Mouse (Mus musculus) embryonic facial prominence, embryonic 11.5 days (tissue): ENCODE data around the gene Dock11. TPM values are rescaled to one million over a fixed set of nuclear protein-coding genes. Genes with fewer than 3 reads are reported as not detected.

Experiments
- ATAC-seq: fragments of 200-750 bp; cut with Nextera tagmentation; replicated peaks from 2 replicates; pipeline ENCODE4 v1.8.0; 2017; ENCODE audit warnings: low read depth; ENCODE audit not compliant: insufficient number of reproducible peaks, low FRiP score, low TSS enrichment
- DNase-seq: peaks from one replicate; pipeline ENCODE4 v3.0.0-alpha.2; 2015; ENCODE audit warnings: low spot score
- H3K27ac ChIP-seq: fragments of 300-500 bp; sonication (generic); replicated peaks from 2 replicates; pipeline ENCODE4 v1.5.1; 2014; ENCODE audit warnings: mild to moderate bottlenecking, low read depth, low read length, control low read depth
- H3K27me3 ChIP-seq: fragments of 300-500 bp; sonication (generic); 2 replicates; pipeline ENCODE4 v1.6.1; 2014; ENCODE audit warnings: mild to moderate bottlenecking, low read length, moderate library complexity, mixed read lengths; ENCODE audit not compliant: control insufficient read depth, insufficient read depth
- H3K36me3 ChIP-seq: fragments of 300-500 bp; sonication (generic); replicated peaks from 2 replicates; pipeline ENCODE4 v1.6.1; 2014; ENCODE audit warnings: low read depth, mild to moderate bottlenecking, low read length, moderate library complexity, mixed read lengths; ENCODE audit not compliant: control insufficient read depth, insufficient read depth
- H3K4me1 ChIP-seq: fragments of 300-500 bp; sonication (generic); 2 replicates; pipeline ENCODE4 v1.6.1; 2014; ENCODE audit warnings: low read length, mixed read lengths; ENCODE audit not compliant: control insufficient read depth, insufficient read depth
- H3K4me2 ChIP-seq: fragments of 300-500 bp; sonication (generic); 2 replicates; pipeline ENCODE4 v1.6.1; 2014; ENCODE audit warnings: low read depth, mild to moderate bottlenecking, control low read depth, low read length, moderate library complexity
- H3K4me3 ChIP-seq: fragments of 300-500 bp; sonication (generic); 2 replicates; pipeline ENCODE4 v1.5.1; 2014; ENCODE audit warnings: low read depth, low read length, control low read depth
- H3K9ac ChIP-seq: fragments of 300-500 bp; sonication (generic); replicated peaks from 2 replicates; pipeline ENCODE4 v1.6.1; 2014; ENCODE audit warnings: mild to moderate bottlenecking, control low read depth, low read length
- H3K9me3 ChIP-seq: fragments of 300-500 bp; sonication (generic); replicated peaks from 2 replicates; pipeline ENCODE4 v1.6.1; 2016; ENCODE audit warnings: mild to moderate bottlenecking, low read length, inconsistent platforms, mixed read lengths; ENCODE audit not compliant: control insufficient read depth
- WGBS: fragments of 180-500 bp; shearing (Covaris S2); extraction: QIAGEN DNeasy Blood & Tissue Kit; methylation state at CpG from one replicate; pipeline ENCODE4 v1.1.7; 2014; 5-methylcytosine and 5-hydroxymethylcytosine counted together
- polyA plus RNA-seq: library from polyadenylated mRNA; unstranded; fragments of >200 nt; fragmentation: Nextera tagmentation; extraction: Ambion mirVana; gene quantifications from 2 replicates; pipeline ENCODE4 v1.2.1, GENCODE M21; 2014

The Dock11 gene
- polyA plus RNA-seq = 26.2 and 27.5 TPM in 2 replicates

- H3K27me3 ChIP-seq = no peaks in the 10 kb centered on the region
- peak within 1 kb of the TSS; percentile 55 for H3K4me2 ChIP-seq
- DNase-seq (peak; percentile 61), ATAC-seq (peak; percentile 90)
- H3K9me3 ChIP-seq = no peaks in the 10 kb centered on the region
- H3K36me3 ChIP-seq = no peaks in the 10 kb centered on the region
- H3K27ac ChIP-seq = peak within 1 kb of the TSS; percentile 28; the same call in 1 of the 2 replicates
- H3K9ac ChIP-seq = peak within 1 kb of the TSS; percentile 73
- WGBS = 22% methylated on average over 29 of the region's 38 CpGs
- H3K4me3 ChIP-seq = peak within 1 kb of the TSS; percentile 54
- H3K4me1 ChIP-seq = no peaks in the 10 kb centered on the region
Observed at GRCm38 (mm10) chrX:35888087-35888895, at the start of gene Dock11. Gene Dock11 (plus strand): TSS chrX:35888832.

- H3K4me3 ChIP-seq = no peak overlapping the region
- no peak overlapping the region for H3K9ac ChIP-seq
- H3K9me3 ChIP-seq = no peaks in the 10 kb centered on the region
- no peak overlapping the region for H3K4me2 ChIP-seq
- no peaks in the 10 kb centered on the region for H3K36me3 ChIP-seq
- WGBS = 47% methylated on average over 1 of the region's 1 CpGs
- H3K27ac ChIP-seq = no peak overlapping the region
- ATAC-seq = no peak
- no peaks in the 10 kb centered on the region for H3K27me3 ChIP-seq
- H3K4me1 ChIP-seq = no peaks in the 10 kb centered on the region
- peak; percentile 9 for DNase-seq
Observed at GRCm38 (mm10) chrX:35879703-35880102, 8.9 kb upstream of the Dock11 start.

DNA sequence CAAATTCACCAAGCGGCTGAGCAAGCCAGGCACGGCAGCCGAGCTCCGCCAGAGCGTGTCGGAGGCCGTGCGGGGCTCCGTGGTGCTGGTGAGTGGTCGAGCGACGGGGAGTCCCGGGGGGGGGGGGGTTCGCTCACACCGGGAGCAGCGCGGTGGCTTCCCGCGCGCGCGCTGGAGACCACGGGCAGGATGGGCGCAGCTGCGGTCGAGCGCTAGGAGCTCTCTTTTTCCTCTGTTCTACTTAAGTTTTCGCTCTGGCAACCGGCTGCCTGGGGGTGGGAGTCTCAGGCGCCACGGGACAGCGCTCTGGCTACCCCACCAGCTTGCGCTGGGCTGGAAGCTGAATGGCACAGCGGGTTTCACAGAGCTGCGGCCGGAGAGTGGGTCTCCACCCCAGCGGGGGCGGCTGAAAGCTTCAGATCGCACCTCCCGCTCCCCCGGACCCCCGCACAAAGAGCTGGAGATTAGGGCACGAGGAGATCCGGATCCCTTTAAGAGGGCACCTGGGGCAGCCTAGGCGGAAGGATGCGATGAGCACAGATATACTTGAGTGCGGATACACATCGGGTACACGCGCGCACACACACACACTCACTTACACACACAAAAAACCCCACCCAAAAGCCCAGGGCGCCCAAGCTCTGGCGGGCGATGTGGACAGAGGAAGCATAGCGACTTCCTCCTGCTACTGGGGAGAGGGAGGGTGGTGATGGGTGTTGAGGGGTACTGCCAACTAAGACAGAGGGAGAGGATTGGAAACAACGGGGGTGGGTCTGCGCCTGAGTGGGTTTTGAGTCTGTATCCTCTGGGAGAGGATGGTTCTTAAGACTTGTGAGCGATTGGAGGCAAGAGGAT lies 540 bp downstream of the Dock11 start:
- H3K27ac ChIP-seq = peak overlapping the region; percentile 28; the same call in 1 of the 2 replicates
- peak overlapping the region; percentile 55 for H3K4me2 ChIP-seq
- peak overlapping the region; percentile 54 for H3K4me3 ChIP-seq
- no peaks in the 10 kb centered on the region for H3K4me1 ChIP-seq
- no peaks in the 10 kb centered on the region for H3K36me3 ChIP-seq
- H3K9me3 ChIP-seq = no peaks in the 10 kb centered on the region
- H3K9ac ChIP-seq = peak overlapping the region; percentile 73
- ATAC-seq (peak; percentile 50), DNase-seq (peak; percentile 16)
- H3K27me3 ChIP-seq = no peaks in the 10 kb centered on the region
- WGBS = 11% methylated on average over 30 of the region's 58 CpGs

- DNase-seq (no peak), ATAC-seq (peak; percentile 39; the same call in 1 of the 2 replicates)
- Histone ChIP-seq H3K27ac (no peak overlapping the region), H3K4me2 (peak overlapping the region; percentile 55), H3K9me3 (no peaks in the 10 kb centered on the region), H3K4me1 (no peaks in the 10 kb centered on the region), H3K27me3 (no peaks in the 10 kb centered on the region), H3K9ac (peak overlapping the region; percentile 73), H3K4me3 (peak overlapping the region; percentile 54), H3K36me3 (no peaks in the 10 kb centered on the region)
- WGBS = 10% methylated on average over 8 of the region's 8 CpGs
Observed at GRCm38 (mm10) chrX:35889800-35890106, 1.1 kb downstream of the Dock11 start.

GRCm38 (mm10) chrX:35891534-35892125 lies 3.0 kb downstream of the Dock11 start:
- H3K9me3 ChIP-seq = no peaks in the 10 kb centered on the region
- no peaks in the 10 kb centered on the region for H3K36me3 ChIP-seq
- no peak overlapping the region for H3K4me2 ChIP-seq
- no peak overlapping the region for H3K27ac ChIP-seq
- 73% methylated on average over 5 of the region's 5 CpGs for WGBS
- no peak overlapping the region for H3K9ac ChIP-seq
- DNase-seq = no peak
- H3K27me3 ChIP-seq = no peaks in the 10 kb centered on the region
- no peak overlapping the region for H3K4me3 ChIP-seq
- ATAC-seq = no peak
- no peaks in the 10 kb centered on the region for H3K4me1 ChIP-seq

GRCm38 (mm10) chrX:35892377-35892776 lies 3.7 kb downstream of the Dock11 start:
- ATAC-seq (no peak), DNase-seq (no peak)
- no peak overlapping the region for H3K9ac ChIP-seq

DNA sequence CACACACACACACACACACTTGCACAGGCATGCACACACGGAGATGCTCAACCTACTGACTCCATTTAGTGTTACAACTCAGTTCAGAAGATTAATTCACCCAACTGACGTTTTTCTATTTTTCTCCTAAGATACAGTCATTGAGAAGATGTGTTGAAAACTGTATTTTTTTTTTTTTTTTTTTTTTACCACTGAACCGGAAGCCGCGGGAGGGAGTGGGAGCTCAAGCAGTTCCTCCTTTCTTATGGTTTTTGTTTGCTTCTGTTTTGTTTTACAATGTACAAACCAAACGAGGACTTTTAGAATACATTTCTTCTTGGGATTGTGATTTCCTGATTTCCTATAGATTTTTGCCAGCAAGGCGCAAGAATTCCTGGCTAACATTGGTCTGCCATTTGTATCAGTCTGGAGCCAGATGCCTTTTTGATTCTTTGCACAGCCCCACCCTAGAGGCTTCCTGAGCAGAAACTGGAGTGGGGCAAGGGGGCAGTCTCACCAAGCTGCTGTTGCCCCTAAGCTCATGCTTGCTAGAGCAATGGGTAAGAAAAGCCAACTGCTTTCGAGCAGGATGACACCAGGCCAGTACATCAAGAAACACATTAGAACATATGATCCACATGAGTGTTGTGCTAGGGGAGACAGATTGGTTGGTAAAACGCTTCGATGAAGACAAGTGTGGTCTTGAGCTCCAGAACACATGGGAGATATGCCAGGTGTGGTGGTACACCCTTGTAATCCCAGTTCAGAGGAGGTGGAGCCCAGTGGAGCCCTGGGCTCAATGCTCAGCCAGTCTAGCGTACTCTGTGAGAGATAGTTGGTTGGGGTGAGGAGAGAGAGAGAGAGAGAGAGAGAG lies 9.2 kb downstream of the Dock11 start:
- Histone ChIP-seq H3K4me2 (no peak overlapping the region), H3K27ac (no peak overlapping the region), H3K36me3 (no peaks in the 10 kb centered on the region), H3K4me1 (no peaks in the 10 kb centered on the region), H3K9me3 (no peaks in the 10 kb centered on the region), H3K4me3 (no peak overlapping the region), H3K9ac (no peak overlapping the region), H3K27me3 (no peaks in the 10 kb centered on the region)
- DNase-seq (no peak), ATAC-seq (no peak)
- 82% methylated on average over 11 of the region's 11 CpGs for WGBS

More at GRCm38 (mm10) chrX:35892377-35892776, 3.7 kb downstream of the Dock11 start:
- Histone ChIP-seq H3K4me2 (no peak overlapping the region), H3K4me1 (no peaks in the 10 kb centered on the region), H3K27ac (no peak overlapping the region), H3K27me3 (no peaks in the 10 kb centered on the region), H3K9me3 (no peaks in the 10 kb centered on the region), H3K4me3 (no peak overlapping the region), H3K36me3 (no peaks in the 10 kb centered on the region)
- WGBS = 34% methylated on average over 5 of the region's 5 CpGs
